Mouse (Mus musculus): ENCODE measurements around the gene Cdc26.

- no peak for TF ChIP-seq POLR2A (IDR thresholded peaks at IDR 0.05; ENCODE audit: borderline replicate concordance, insufficient read depth, low read length)
- no peak for TF ChIP-seq CTCF (IDR thresholded peaks at IDR 0.05; ENCODE audit: borderline replicate concordance, insufficient read depth, low read depth, low read length)
These were observed 62.6 kb downstream of the Cdc26 start for GRCm38 (mm10) chr4:62345827-62346226.

Data from cerebellum, adult 2 months (tissue).